Mouse (Mus musculus): Measurements from ENCODE around the gene Gm20532. TPM values are rescaled to one million over a fixed set of nuclear protein-coding genes. Genes with fewer than 3 reads are reported as not detected.
A peak's percentile ranks its signal among the peaks of the same experiment; 100 is the strongest.

Gm20532 gene
- polyA plus RNA-seq, 1 experiment from 2014 or later: not detected

DNA sequence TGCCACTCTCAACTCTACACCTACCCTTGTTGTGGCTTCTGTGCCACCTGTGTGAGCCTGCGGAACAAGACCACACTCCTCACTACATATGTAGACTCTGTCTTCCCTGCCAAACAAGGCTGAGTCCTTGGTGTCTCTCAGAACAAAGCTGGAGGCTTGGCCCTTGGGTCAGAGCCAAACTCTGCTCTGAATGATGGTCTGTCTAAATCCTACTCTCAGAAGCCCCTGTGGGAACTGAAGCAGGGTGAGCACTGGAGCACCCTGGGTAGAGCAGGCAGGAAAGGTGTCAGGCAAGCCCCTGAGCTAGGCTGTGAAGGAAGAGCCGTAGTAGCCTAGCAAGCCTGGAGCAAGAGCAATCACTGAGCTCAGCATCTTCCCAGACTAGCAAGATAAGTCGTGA, 36.2 kb upstream of the Gm20532 start:
- Histone ChIP-seq H3K36me3 (ENCODE audit: control insufficient read depth, insufficient read depth, low read length) (no peaks in the 10 kb centered on the region), H3K27ac (ENCODE audit: low read depth, low read length) (no peak overlapping the region), H3K4me2 (no peak overlapping the region), H3K4me1 (ENCODE audit: control insufficient read depth, insufficient read depth, low read length) (peaks cover 8% of the 10 kb centered on the region), H3K27me3 (ENCODE audit: control insufficient read depth, insufficient read depth, low read length) (no peaks in the 10 kb centered on the region), H3K9me3 (ENCODE audit: control insufficient read depth, low read length) (no peaks in the 10 kb centered on the region), H3K4me3 (ENCODE audit: low read depth, low read length) (no peak overlapping the region), H3K9ac (ENCODE audit: low read length) (no peak overlapping the region)
- ATAC-seq (ENCODE audit: low FRiP score) (no peak), DNase-seq (ENCODE audit: low spot score, missing footprints) (no peak)
- 84% methylated on average over 3 of the region's 3 CpGs for WGBS

GRCm38 (mm10) chr2:26550777-26551176, 35.7 kb upstream of the Gm20532 start:
- no peak for ATAC-seq (ENCODE audit: low FRiP score)
- H3K36me3 ChIP-seq (ENCODE audit: control insufficient read depth, insufficient read depth, low read length): no peaks in the 10 kb centered on the region
- H3K4me1 ChIP-seq (ENCODE audit: control insufficient read depth, insufficient read depth, low read length): peaks cover 8% of the 10 kb centered on the region
- no peak overlapping the region for H3K27ac ChIP-seq (ENCODE audit: low read depth, low read length)
- H3K4me3 ChIP-seq (ENCODE audit: low read depth, low read length): no peak overlapping the region
- DNase-seq (ENCODE audit: low spot score, missing footprints): no peak
- no peaks in the 10 kb centered on the region for H3K27me3 ChIP-seq (ENCODE audit: control insufficient read depth, insufficient read depth, low read length)
- no peak overlapping the region for H3K9ac ChIP-seq (ENCODE audit: low read length)
- H3K9me3 ChIP-seq (ENCODE audit: control insufficient read depth, low read length): no peaks in the 10 kb centered on the region
- no peak overlapping the region for H3K4me2 ChIP-seq
- WGBS: 92% methylated on average over 3 of the region's 3 CpGs

- no peak overlapping the region for H3K9ac ChIP-seq (ENCODE audit: low read length)
- WGBS: 77% methylated on average over 8 of the region's 8 CpGs
- H3K27ac ChIP-seq (ENCODE audit: low read depth, low read length): no peak overlapping the region
- ATAC-seq (ENCODE audit: low FRiP score) (no peak), DNase-seq (ENCODE audit: low spot score, missing footprints) (no peak)
- no peaks in the 10 kb centered on the region for H3K36me3 ChIP-seq (ENCODE audit: control insufficient read depth, insufficient read depth, low read length)
- no peak overlapping the region for H3K4me2 ChIP-seq
- H3K9me3 ChIP-seq (ENCODE audit: control insufficient read depth, low read length): no peaks in the 10 kb centered on the region
- no peaks in the 10 kb centered on the region for H3K27me3 ChIP-seq (ENCODE audit: control insufficient read depth, insufficient read depth, low read length)
- peaks cover 8% of the 10 kb centered on the region for H3K4me1 ChIP-seq (ENCODE audit: control insufficient read depth, insufficient read depth, low read length)
- no peak overlapping the region for H3K4me3 ChIP-seq (ENCODE audit: low read depth, low read length)
Measured at GRCm38 (mm10) chr2:26551446-26551845, 35.0 kb upstream of the Gm20532 start.

DNA sequence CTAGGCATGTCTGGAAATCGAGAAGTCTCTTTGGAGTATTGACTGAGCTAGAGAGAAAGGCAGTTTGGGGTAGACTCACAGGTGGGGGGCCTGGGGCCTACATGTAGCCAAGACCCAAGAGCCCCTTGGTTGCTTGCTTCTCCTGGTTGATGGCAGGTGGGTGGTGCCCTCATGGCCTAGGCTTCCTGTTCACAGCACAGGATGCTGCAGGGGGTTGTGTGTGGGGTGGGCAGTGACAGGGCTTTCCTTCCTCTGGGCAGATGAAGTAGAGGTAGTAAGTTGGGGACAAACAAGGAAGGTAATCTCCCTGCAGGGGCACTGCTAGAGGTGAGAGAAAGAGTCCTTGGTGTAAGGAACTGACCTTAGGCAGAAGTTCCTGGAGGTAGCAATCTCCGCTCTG, 34.4 kb upstream of the Gm20532 start:
- H3K27ac ChIP-seq (ENCODE audit: low read depth, low read length): no peak overlapping the region
- H3K9ac ChIP-seq (ENCODE audit: low read length): no peak overlapping the region
- WGBS: 89% methylated on average over 2 of the region's 2 CpGs

DNA sequence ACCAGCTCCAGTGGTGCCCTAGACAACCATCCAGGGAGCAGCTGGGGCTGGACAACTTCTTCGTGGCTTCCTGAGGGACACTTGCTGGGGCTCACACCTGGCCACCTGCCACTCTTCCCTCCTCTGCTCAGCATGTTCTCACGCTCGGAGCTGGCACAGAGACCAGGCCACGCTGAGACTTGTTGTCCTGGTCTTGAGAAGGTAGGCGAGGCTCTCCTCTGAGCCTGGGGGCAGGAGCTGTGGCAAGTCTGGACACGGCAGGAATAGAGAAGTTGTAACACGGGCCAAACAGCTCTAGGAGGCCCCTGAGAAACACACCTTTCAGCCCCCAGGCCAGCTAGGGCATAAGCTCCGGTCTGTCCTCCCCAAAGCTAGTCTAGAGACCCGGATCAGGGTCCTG, 32.5 kb upstream of the Gm20532 start:
- Histone ChIP-seq H3K4me3 (ENCODE audit: low read depth, low read length) (no peak overlapping the region), H3K4me1 (ENCODE audit: control insufficient read depth, insufficient read depth, low read length) (no peaks in the 10 kb centered on the region), H3K27me3 (ENCODE audit: control insufficient read depth, insufficient read depth, low read length) (no peaks in the 10 kb centered on the region), H3K9me3 (ENCODE audit: control insufficient read depth, low read length) (no peaks in the 10 kb centered on the region), H3K27ac (ENCODE audit: low read depth, low read length) (no peak overlapping the region), H3K36me3 (ENCODE audit: control insufficient read depth, insufficient read depth, low read length) (no peaks in the 10 kb centered on the region), H3K9ac (ENCODE audit: low read length) (no peak overlapping the region), H3K4me2 (no peak overlapping the region)
- ATAC-seq (ENCODE audit: low FRiP score) (no peak), DNase-seq (ENCODE audit: low spot score, missing footprints) (no peak)
- WGBS: 86% methylated on average over 9 of the region's 9 CpGs

More for the DNA sequence above, 34.4 kb upstream of the Gm20532 start:
- H3K4me3 ChIP-seq (ENCODE audit: low read depth, low read length): no peak overlapping the region
- ATAC-seq (ENCODE audit: low FRiP score) (no peak), DNase-seq (ENCODE audit: low spot score, missing footprints) (no peak)
- H3K4me1 ChIP-seq (ENCODE audit: control insufficient read depth, insufficient read depth, low read length): peaks cover 8% of the 10 kb centered on the region
- H3K4me2 ChIP-seq: no peak overlapping the region
- no peaks in the 10 kb centered on the region for H3K9me3 ChIP-seq (ENCODE audit: control insufficient read depth, low read length)
- no peaks in the 10 kb centered on the region for H3K36me3 ChIP-seq (ENCODE audit: control insufficient read depth, insufficient read depth, low read length)
- H3K27me3 ChIP-seq (ENCODE audit: control insufficient read depth, insufficient read depth, low read length): no peaks in the 10 kb centered on the region

DNA sequence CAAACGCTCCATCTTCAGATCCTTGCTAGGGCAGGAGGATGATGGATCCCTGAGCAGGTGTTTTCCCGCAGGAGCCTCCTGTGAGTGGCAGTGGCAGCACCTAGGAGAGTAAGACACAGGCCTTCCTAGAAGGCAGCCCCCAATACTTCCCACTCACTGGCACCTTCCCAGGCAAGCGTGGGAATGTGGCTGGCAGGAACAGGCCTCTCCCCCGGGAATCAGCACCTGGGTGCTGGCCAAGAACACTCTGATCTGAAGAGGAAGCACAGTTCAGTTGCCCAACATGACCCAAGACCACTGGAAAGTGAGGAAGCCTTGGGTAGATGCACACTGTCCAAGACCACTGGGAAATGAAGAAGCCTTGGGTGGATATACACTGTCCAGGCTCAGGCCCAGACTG, 31.4 kb upstream of the Gm20532 start:
- H3K27ac ChIP-seq (ENCODE audit: low read depth, low read length): no peak overlapping the region
- H3K4me1 ChIP-seq (ENCODE audit: control insufficient read depth, insufficient read depth, low read length): no peaks in the 10 kb centered on the region
- ATAC-seq (ENCODE audit: low FRiP score): no peak

GRCm38 (mm10) chr2:26556535-26556993, 29.9 kb upstream of the Gm20532 start:
- no peak overlapping the region for H3K27ac ChIP-seq (ENCODE audit: low read depth, low read length)
- H3K9ac ChIP-seq (ENCODE audit: low read length): no peak overlapping the region
- DNase-seq (ENCODE audit: low spot score, missing footprints) (no peak), ATAC-seq (ENCODE audit: low FRiP score) (no peak)
- no peak overlapping the region for H3K4me3 ChIP-seq (ENCODE audit: low read depth, low read length)
- no peaks in the 10 kb centered on the region for H3K27me3 ChIP-seq (ENCODE audit: control insufficient read depth, insufficient read depth, low read length)
- 73% methylated on average over 4 of the region's 4 CpGs for WGBS
- no peaks in the 10 kb centered on the region for H3K9me3 ChIP-seq (ENCODE audit: control insufficient read depth, low read length)
- no peak overlapping the region for H3K4me2 ChIP-seq
- no peaks in the 10 kb centered on the region for H3K36me3 ChIP-seq (ENCODE audit: control insufficient read depth, insufficient read depth, low read length)
- H3K4me1 ChIP-seq (ENCODE audit: control insufficient read depth, insufficient read depth, low read length): peaks cover 11% of the 10 kb centered on the region

More for the DNA sequence above, 31.4 kb upstream of the Gm20532 start:
- Histone ChIP-seq H3K9me3 (ENCODE audit: control insufficient read depth, low read length) (no peaks in the 10 kb centered on the region), H3K4me2 (no peak overlapping the region), H3K36me3 (ENCODE audit: control insufficient read depth, insufficient read depth, low read length) (no peaks in the 10 kb centered on the region), H3K27me3 (ENCODE audit: control insufficient read depth, insufficient read depth, low read length) (no peaks in the 10 kb centered on the region), H3K4me3 (ENCODE audit: low read depth, low read length) (no peak overlapping the region), H3K9ac (ENCODE audit: low read length) (no peak overlapping the region)
- no peak for DNase-seq (ENCODE audit: low spot score, missing footprints)
- 88% methylated on average over 4 of the region's 4 CpGs for WGBS

DNA sequence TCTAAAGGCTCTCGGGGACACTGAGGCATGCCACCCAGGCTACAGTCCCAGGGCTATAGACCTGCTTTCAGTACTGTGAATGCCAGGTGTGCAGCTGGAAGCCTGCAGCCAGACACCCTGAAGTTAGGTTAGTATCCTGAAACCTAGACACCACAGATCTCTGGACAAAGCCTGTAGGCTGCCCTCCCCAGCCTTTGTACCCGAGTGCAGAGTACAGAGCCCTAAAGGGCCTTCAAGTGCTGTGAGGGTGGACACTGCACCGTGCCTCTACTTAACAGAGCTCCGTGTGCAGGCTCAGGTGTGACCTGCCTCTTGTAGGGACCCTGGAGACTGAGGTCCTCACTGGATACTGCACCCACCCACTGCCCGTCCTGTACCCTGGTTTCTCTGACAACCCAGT, 25.9 kb upstream of the Gm20532 start:
- Histone ChIP-seq H3K27ac (ENCODE audit: low read depth, low read length) (no peak overlapping the region), H3K27me3 (ENCODE audit: control insufficient read depth, insufficient read depth, low read length) (no peaks in the 10 kb centered on the region), H3K4me3 (ENCODE audit: low read depth, low read length) (no peak overlapping the region), H3K4me1 (ENCODE audit: control insufficient read depth, insufficient read depth, low read length) (peaks cover 11% of the 10 kb centered on the region), H3K36me3 (ENCODE audit: control insufficient read depth, insufficient read depth, low read length) (no peaks in the 10 kb centered on the region), H3K9me3 (ENCODE audit: control insufficient read depth, low read length) (no peaks in the 10 kb centered on the region), H3K4me2 (no peak overlapping the region), H3K9ac (ENCODE audit: low read length) (no peak overlapping the region)
- ATAC-seq (ENCODE audit: low FRiP score) (no peak), DNase-seq (ENCODE audit: low spot score, missing footprints) (no peak)
- 88% methylated on average over 5 of the region's 5 CpGs for WGBS

DNA sequence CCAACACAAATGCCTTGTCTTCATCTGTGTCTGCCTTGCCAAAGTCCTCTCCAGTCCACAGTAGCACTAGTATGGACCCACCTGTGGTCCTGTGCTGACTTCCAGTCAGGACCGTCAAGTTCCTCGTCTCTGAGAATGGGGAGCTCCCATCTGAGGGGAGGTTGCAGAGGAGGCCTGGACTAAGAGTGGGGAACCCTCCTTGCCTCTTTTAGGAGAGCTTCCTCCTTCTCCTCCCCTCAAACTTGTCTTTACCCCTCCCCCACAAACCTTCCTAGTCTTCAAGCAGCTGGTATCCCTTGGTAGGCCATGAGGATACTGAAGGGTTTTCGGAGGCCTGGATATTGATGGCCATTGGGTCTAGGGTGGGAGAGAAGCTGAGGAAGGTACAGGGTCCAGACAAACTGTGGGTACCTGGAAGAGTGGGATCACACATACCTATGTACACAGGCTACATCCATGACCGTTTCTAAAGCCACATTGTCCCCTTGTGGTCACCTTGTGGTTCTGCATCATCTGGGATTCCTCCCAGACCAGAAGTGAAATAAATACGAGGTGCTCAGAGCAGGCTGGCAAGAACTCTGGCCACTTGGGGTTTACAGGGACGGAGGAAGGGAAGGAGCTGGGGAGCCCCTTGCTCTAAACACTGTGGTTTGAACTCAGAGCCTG, 25.0 kb upstream of the Gm20532 start:
- WGBS: 47% methylated on average over 6 of the region's 6 CpGs
- no peak overlapping the region for H3K9ac ChIP-seq (ENCODE audit: low read length)
- H3K4me2 ChIP-seq: no peak overlapping the region

More for the DNA sequence above, 25.0 kb upstream of the Gm20532 start:
- Histone ChIP-seq H3K27ac (ENCODE audit: low read depth, low read length) (no peak overlapping the region), H3K4me3 (ENCODE audit: low read depth, low read length) (no peak overlapping the region), H3K4me1 (ENCODE audit: control insufficient read depth, insufficient read depth, low read length) (peaks cover 11% of the 10 kb centered on the region), H3K27me3 (ENCODE audit: control insufficient read depth, insufficient read depth, low read length) (no peaks in the 10 kb centered on the region), H3K9me3 (ENCODE audit: control insufficient read depth, low read length) (no peaks in the 10 kb centered on the region), H3K36me3 (ENCODE audit: control insufficient read depth, insufficient read depth, low read length) (no peaks in the 10 kb centered on the region)
- peak; percentile 90 for DNase-seq (ENCODE audit: low spot score, missing footprints)
- ATAC-seq (ENCODE audit: low FRiP score): peak; percentile 73

Measured in midbrain, embryonic 11.5 days (tissue).